Mouse (Mus musculus): ENCODE measurements at regions not wholly inside any gene's neighbourhood (a gene's known extent, or its start where the extent isn't known, plus 50 kb on each side); places are given as distances from the start of the nearest gene placed in this dataset.
"Not testable (repeated sequence)": the region's sequence is repeated elsewhere in the genome, so short reads cannot be mapped to it uniquely, and the experiment has no call there.

GRCm38 (mm10) chr2:166516261-166516660 is 197.4 kb downstream of the Prex1 start:
- no peak for DNase-seq (ENCODE audit: low spot score)

- no peak for DNase-seq (ENCODE audit: low spot score)
These were observed 199.0 kb downstream of the Prex1 start for GRCm38 (mm10) chr2:166514664-166515063.

- DNase-seq (ENCODE audit: low spot score): no peak
These were observed 201.1 kb downstream of the Prex1 start for GRCm38 (mm10) chr2:166512488-166512887.

- not testable (repeated sequence) for DNase-seq (ENCODE audit: low spot score)
These were observed 202.2 kb downstream of the Prex1 start for GRCm38 (mm10) chr2:166511477-166511876.

- DNase-seq (ENCODE audit: low spot score): no peak
These were observed 202.9 kb downstream of the Prex1 start for GRCm38 (mm10) chr2:166510776-166511175.

DNA sequence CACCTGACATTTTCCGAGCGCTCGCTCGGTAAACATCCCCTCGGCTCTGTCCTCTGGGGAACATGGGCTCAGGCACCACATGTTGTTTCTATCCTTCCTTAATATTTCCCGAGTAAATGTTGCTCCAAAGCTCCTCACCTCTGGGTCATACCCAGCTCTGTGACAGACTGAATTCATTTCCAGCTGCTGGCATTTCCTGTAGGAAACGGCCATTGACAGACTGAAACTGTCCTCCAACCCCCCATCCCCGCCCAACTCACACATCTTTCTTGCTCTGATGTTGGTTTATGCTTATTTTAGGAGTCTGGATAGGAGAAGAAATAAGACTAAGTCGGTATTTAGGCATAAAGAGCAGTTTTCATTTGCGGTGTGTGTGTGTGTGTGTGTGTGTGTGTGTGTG is 204.0 kb downstream of the Prex1 start:
- DNase-seq (ENCODE audit: low spot score): no peak

DNA sequence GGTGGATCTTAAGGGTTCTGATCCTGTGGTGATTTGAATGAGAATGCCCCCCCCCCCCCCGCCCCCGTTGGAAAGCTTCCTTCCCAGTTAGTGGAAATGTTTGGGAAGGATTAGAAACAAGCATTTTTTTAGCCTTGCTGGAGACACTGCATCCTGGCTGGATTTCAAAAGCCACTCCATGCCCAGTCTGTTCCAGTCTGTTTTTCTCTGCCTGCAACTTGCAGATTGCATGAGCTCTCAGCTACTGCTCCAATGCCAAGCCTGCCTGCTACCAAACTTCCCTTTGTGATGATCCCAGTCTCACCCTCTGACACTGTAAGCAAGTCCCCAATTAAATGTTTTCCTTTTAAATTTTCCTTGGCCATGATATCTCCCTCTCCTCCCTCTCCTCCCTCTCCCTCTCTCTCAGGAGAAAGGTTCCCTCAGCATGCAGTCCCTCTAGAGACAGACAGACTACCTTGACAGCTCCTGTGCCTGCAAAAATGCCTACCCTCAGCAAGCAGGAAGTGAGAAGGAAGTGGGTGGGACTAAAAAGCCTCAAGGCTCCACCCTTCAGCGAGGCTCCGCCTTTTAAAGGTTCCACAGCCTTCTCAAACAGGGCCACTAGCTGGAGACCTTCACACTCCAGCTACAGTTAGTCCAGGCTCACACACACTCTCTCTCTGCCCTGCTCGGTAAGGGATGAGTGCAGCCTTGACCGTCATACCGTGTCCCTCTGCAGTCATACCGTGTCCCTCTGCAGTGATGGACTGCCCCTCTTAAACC is 204.8 kb downstream of the Prex1 start:
- no peak for DNase-seq (ENCODE audit: low spot score)

GRCm38 (mm10) chr2:166505309-166505708 is 208.3 kb downstream of the Prex1 start:
- no peak for DNase-seq (ENCODE audit: low spot score)

DNA sequence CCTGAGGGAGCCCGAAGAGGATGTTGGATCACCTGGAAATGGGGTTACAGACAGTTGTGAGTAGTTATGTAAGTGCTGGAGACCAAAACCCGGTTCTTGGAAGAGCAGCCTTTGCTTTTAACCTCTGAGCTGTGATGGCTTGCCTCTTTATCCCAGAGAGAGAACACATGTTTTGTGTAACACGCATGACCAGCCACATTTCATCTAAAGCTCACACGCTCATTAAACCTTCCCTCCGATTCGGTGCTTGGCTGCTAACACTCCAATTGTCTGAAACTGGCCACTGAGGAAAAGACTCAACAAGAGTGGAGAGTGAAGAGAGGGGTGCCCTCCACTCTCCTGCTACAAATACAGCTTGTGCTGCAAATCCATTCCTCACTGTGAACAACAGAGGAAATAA is 210.0 kb downstream of the Prex1 start:
- DNase-seq (ENCODE audit: low spot score): no peak

GRCm38 (mm10) chr2:166492895-166493294 is 220.7 kb downstream of the Prex1 start:
- DNase-seq (ENCODE audit: low spot score): no peak

DNA sequence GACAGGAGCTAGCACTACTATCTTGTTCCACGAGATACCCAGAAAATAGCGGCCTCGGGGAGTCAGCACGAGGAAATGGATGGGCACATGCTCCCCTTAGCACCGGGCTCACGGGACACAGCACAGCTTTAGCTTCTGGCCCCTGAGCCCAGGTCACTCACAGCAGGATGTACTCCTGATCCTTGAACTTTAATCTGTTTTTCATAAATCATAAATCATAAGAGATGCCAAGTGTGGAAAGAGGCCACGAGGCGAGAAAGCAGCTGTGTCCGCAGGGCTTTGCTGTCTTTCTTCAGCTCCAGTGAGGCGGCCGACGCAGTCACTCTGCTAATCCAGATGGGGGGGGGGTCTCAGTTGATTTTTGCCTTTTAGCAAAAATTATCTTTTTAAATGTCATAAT is 221.2 kb downstream of the Prex1 start:
- no peak for DNase-seq (ENCODE audit: low spot score)

DNA sequence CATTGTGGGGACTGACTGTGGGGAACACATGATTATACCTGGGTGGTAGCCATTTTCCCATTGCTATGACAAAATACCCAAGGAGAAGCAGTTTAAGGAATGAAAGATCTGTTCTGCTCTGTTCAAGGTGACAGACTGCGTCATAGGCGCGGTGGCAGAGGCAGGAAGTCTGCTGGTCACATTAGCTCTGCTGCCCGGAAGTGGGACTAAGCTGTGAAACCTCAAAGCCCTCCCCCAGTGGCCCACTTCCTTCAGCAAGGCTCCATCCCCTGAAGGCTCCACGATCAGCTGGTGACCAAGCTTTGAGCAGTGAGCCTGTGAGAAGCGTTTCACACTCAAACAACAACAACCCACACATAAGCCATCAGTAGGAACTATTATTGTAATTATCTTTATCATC is 221.8 kb downstream of the Prex1 start:
- no peak for DNase-seq (ENCODE audit: low spot score)

- no peak for DNase-seq (ENCODE audit: low spot score)
These were observed 224.4 kb downstream of the Prex1 start for GRCm38 (mm10) chr2:166489041-166489872.

GRCm38 (mm10) chr2:166487688-166488087 is 225.9 kb downstream of the Prex1 start:
- DNase-seq (ENCODE audit: low spot score): no peak

DNA sequence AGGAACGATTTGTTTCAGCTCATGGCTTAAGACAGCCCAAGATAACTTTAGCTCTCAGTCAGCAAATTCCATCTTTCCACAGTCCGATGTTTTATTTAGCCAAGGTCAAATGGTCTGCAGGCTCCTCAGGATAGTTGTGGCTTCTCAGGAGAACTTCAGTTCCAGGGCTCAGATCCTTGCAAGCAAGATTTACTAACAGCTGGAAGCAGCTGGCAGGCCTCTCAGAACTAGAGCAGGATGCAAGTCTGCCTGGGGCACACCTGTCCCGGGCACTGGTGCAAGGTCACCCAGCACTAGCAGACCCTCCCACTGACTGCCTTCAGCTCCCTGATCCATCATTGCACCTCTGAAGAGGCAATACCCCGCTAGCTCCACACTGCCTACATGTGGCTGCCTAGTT is 227.8 kb downstream of the Prex1 start:
- no peak for DNase-seq (ENCODE audit: low spot score)

GRCm38 (mm10) chr2:166485361-166485760 is 228.3 kb downstream of the Prex1 start:
- DNase-seq (ENCODE audit: low spot score): no peak

DNA sequence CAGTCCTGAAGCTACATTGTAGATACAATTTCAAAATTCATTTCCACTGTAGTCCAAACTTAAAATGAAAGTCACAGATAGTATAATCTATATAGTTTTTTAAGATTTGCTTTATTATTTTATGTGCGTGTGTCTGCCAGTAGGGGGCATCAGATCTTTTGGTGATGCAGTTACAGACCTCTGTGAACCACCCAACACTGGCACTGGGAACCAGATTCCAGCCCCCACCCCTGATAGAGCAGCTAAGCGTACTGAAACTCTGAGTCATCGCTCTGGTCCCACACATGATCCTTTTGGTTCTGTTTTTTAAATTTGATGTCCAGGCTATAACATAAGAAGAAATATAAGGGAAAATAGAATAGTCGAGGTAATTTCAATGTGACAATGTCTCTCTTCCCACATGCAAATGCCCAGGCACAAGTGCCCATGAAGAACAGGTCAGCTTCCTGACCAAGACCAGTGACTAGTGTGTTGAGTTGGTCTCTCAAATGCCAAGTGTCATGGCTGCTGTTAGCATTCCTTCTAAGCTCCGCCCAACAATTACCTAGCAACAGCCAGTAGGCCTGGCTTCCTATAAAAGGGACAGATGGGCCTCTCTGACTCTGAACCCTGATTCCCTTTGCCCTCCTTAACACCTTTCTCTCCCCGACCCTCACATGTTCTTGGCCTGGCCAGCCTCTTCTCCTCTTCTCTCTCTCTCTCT is 229.9 kb downstream of the Prex1 start:
- no peak for DNase-seq (ENCODE audit: low spot score)

- no peak for DNase-seq (ENCODE audit: low spot score)
These were observed 230.7 kb downstream of the Prex1 start for GRCm38 (mm10) chr2:166482720-166483616.

- no peak for DNase-seq (ENCODE audit: low spot score)
These were observed 231.9 kb downstream of the Prex1 start for GRCm38 (mm10) chr2:166481774-166482173.

- DNase-seq (ENCODE audit: low spot score): no peak
These were observed 232.3 kb downstream of the Prex1 start for GRCm38 (mm10) chr2:166481362-166481761.

DNA sequence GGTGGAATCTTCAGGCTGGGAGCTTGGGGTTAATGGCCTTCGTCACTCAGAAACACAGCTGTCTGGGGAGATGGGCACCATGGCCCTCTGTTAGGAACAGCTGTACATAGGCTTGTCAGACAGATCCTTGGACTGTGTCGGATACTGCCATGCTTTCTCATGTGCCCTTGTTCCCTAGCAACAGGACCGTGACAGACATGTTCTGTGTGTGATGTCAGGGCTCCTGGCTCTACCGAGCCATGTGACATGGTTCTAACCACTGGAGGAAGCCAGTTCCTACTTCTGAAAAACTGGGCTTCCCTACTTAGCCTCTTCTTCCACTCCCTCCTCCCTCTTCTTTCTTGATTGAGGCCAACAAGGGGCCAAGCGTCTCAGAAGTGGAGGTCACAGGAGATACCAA is 232.7 kb downstream of the Prex1 start:
- DNase-seq (ENCODE audit: low spot score): no peak
